Mouse (Mus musculus): ENCODE measurements around the gene Cckar. TPM values are rescaled to one million over a fixed set of nuclear protein-coding genes. Genes with fewer than 3 reads are reported as not detected.

The Cckar gene
- not detected in 2 replicates for total RNA-seq (2012; rRNA removed)

GRCm38 (mm10) chr5:53707235-53708177 lies at the start of gene Cckar:
TSS of gene Cckar (minus strand) at chr5:53707705.
- in situ Hi-C loops (cut with MboI; ENCODE audit: low sequenced_read_pairs in 2 of 2, unreplicated experiment in 2 of 2) = no loop called here
- Histone ChIP-seq H3K9ac (ENCODE audit: insufficient read depth, low read depth, low read length, poor library complexity, severe bottlenecking) (no peak within 1 kb of the TSS), H3K36me3 (ENCODE audit: control insufficient read depth, insufficient read depth, low read length, poor library complexity, severe bottlenecking) (no peaks in the 10 kb centered on the region), H3K9me3 (ENCODE audit: control insufficient read depth, insufficient read depth, low read depth, low read length) (no peaks in the 10 kb centered on the region), H3K4me3 (ENCODE audit: insufficient read depth in 1 of 2, low read depth in 1 of 2, low read length in 2 of 2, poor library complexity in 1 of 2, severe bottlenecking in 1 of 2) (no peak within 1 kb of the TSS), H3K27ac (ENCODE audit: insufficient read depth, low read depth, low read length, poor library complexity, severe bottlenecking) (no peak within 1 kb of the TSS), H3K4me1 (ENCODE audit: control insufficient read depth in 2 of 2, insufficient read depth in 2 of 2, low read length in 2 of 2, poor library complexity in 1 of 2) (peaks cover 0 to 2% of the 10 kb centered on the region in 2 experiments; a peak in 2 of 4 replicates)
- DNase-seq (ENCODE audit: low read depth, low spot score) = no peak
- TF ChIP-seq HCFC1 (IDR thresholded peaks at IDR 0.05; ENCODE audit: borderline replicate concordance, insufficient read depth, low read length) (no peak), ZNF384 (IDR thresholded peaks at IDR 0.05; ENCODE audit: low read depth, low read length) (no peak), CHD2 (IDR thresholded peaks at IDR 0.05; ENCODE audit: low read depth, low read length) (no peak), ZC3H11A (IDR thresholded peaks at IDR 0.05; ENCODE audit: borderline replicate concordance, low read depth, low read length) (no peak), MAFK (IDR thresholded peaks at IDR 0.05; ENCODE audit: insufficient read depth, low read depth, low read length) (no peak)

- no peak for DNase-seq (ENCODE audit: low read depth, low spot score)
- Histone ChIP-seq H3K9ac (ENCODE audit: insufficient read depth, low read depth, low read length, poor library complexity, severe bottlenecking) (no peak overlapping the region), H3K4me3 (ENCODE audit: insufficient read depth in 1 of 2, low read depth in 1 of 2, low read length in 2 of 2, poor library complexity in 1 of 2, severe bottlenecking in 1 of 2) (no peak overlapping the region), H3K9me3 (ENCODE audit: control insufficient read depth, insufficient read depth, low read depth, low read length) (no peaks in the 10 kb centered on the region), H3K4me1 (ENCODE audit: control insufficient read depth in 2 of 2, insufficient read depth in 2 of 2, low read length in 2 of 2, poor library complexity in 1 of 2) (no peaks in the 10 kb centered on the region), H3K27ac (ENCODE audit: insufficient read depth, low read depth, low read length, poor library complexity, severe bottlenecking) (no peak overlapping the region), H3K36me3 (ENCODE audit: control insufficient read depth, insufficient read depth, low read length, poor library complexity, severe bottlenecking) (no peaks in the 10 kb centered on the region)
- TF ChIP-seq MAFK (IDR thresholded peaks at IDR 0.05; ENCODE audit: insufficient read depth, low read depth, low read length) (no peak), CHD2 (IDR thresholded peaks at IDR 0.05; ENCODE audit: low read depth, low read length) (no peak), ZNF384 (IDR thresholded peaks at IDR 0.05; ENCODE audit: low read depth, low read length) (no peak), HCFC1 (IDR thresholded peaks at IDR 0.05; ENCODE audit: borderline replicate concordance, insufficient read depth, low read length) (no peak), ZC3H11A (IDR thresholded peaks at IDR 0.05; ENCODE audit: borderline replicate concordance, low read depth, low read length) (no peak)
- in situ Hi-C loops (cut with MboI; ENCODE audit: low sequenced_read_pairs in 2 of 2, unreplicated experiment in 2 of 2) = no loop called here
Measured at GRCm38 (mm10) chr5:53744061-53744460, 36.6 kb upstream of the Cckar start.

GRCm38 (mm10) chr5:53732933-53733332 lies 25.4 kb upstream of the Cckar start:
- Histone ChIP-seq H3K9me3 (ENCODE audit: control insufficient read depth, insufficient read depth, low read depth, low read length) (no peaks in the 10 kb centered on the region), H3K4me3 (ENCODE audit: insufficient read depth in 1 of 2, low read depth in 1 of 2, low read length in 2 of 2, poor library complexity in 1 of 2, severe bottlenecking in 1 of 2) (no peak overlapping the region), H3K4me1 (ENCODE audit: control insufficient read depth in 2 of 2, insufficient read depth in 2 of 2, low read length in 2 of 2, poor library complexity in 1 of 2) (no peaks in the 10 kb centered on the region), H3K9ac (ENCODE audit: insufficient read depth, low read depth, low read length, poor library complexity, severe bottlenecking) (no peak overlapping the region), H3K27ac (ENCODE audit: insufficient read depth, low read depth, low read length, poor library complexity, severe bottlenecking) (no peak overlapping the region), H3K36me3 (ENCODE audit: control insufficient read depth, insufficient read depth, low read length, poor library complexity, severe bottlenecking) (no peaks in the 10 kb centered on the region)
- no peak for DNase-seq (ENCODE audit: low read depth, low spot score)
- in situ Hi-C loops (cut with MboI; ENCODE audit: low sequenced_read_pairs in 2 of 2, unreplicated experiment in 2 of 2) = no loop called here
- TF ChIP-seq CHD2 (IDR thresholded peaks at IDR 0.05; ENCODE audit: low read depth, low read length) = no peak
- no peak for TF ChIP-seq HCFC1 (IDR thresholded peaks at IDR 0.05; ENCODE audit: borderline replicate concordance, insufficient read depth, low read length)

- Histone ChIP-seq H3K27ac (ENCODE audit: insufficient read depth, low read depth, low read length, poor library complexity, severe bottlenecking) (no peak overlapping the region), H3K9ac (ENCODE audit: insufficient read depth, low read depth, low read length, poor library complexity, severe bottlenecking) (no peak overlapping the region), H3K4me3 (ENCODE audit: insufficient read depth in 1 of 2, low read depth in 1 of 2, low read length in 2 of 2, poor library complexity in 1 of 2, severe bottlenecking in 1 of 2) (no peak overlapping the region), H3K36me3 (ENCODE audit: control insufficient read depth, insufficient read depth, low read length, poor library complexity, severe bottlenecking) (no peaks in the 10 kb centered on the region), H3K4me1 (ENCODE audit: control insufficient read depth in 2 of 2, insufficient read depth in 2 of 2, low read length in 2 of 2, poor library complexity in 1 of 2) (no peaks in the 10 kb centered on the region), H3K9me3 (ENCODE audit: control insufficient read depth, insufficient read depth, low read depth, low read length) (no peaks in the 10 kb centered on the region)
- in situ Hi-C loops (cut with MboI; ENCODE audit: low sequenced_read_pairs in 2 of 2, unreplicated experiment in 2 of 2) = no loop called here
- no peak for TF ChIP-seq MAFK (IDR thresholded peaks at IDR 0.05; ENCODE audit: insufficient read depth, low read depth, low read length)
- no peak for TF ChIP-seq HCFC1 (IDR thresholded peaks at IDR 0.05; ENCODE audit: borderline replicate concordance, insufficient read depth, low read length)
- no peak for TF ChIP-seq CHD2 (IDR thresholded peaks at IDR 0.05; ENCODE audit: low read depth, low read length)
- no peak for TF ChIP-seq ZC3H11A (IDR thresholded peaks at IDR 0.05; ENCODE audit: borderline replicate concordance, low read depth, low read length)
- TF ChIP-seq ZNF384 (IDR thresholded peaks at IDR 0.05; ENCODE audit: low read depth, low read length) = no peak
- DNase-seq (ENCODE audit: low read depth, low spot score) = no peak
Measured at GRCm38 (mm10) chr5:53727606-53728005, 20.1 kb upstream of the Cckar start.

All from ES-E14 (cell line).